Mouse (Mus musculus): ENCODE results near the gene Ptpn14. TPM values are rescaled to one million over a fixed set of nuclear protein-coding genes. Genes with fewer than 3 reads are reported as not detected.

The Ptpn14 gene
- 0.06 TPM for polyA plus RNA-seq (2017; shearing (Covaris generic))

DNA sequence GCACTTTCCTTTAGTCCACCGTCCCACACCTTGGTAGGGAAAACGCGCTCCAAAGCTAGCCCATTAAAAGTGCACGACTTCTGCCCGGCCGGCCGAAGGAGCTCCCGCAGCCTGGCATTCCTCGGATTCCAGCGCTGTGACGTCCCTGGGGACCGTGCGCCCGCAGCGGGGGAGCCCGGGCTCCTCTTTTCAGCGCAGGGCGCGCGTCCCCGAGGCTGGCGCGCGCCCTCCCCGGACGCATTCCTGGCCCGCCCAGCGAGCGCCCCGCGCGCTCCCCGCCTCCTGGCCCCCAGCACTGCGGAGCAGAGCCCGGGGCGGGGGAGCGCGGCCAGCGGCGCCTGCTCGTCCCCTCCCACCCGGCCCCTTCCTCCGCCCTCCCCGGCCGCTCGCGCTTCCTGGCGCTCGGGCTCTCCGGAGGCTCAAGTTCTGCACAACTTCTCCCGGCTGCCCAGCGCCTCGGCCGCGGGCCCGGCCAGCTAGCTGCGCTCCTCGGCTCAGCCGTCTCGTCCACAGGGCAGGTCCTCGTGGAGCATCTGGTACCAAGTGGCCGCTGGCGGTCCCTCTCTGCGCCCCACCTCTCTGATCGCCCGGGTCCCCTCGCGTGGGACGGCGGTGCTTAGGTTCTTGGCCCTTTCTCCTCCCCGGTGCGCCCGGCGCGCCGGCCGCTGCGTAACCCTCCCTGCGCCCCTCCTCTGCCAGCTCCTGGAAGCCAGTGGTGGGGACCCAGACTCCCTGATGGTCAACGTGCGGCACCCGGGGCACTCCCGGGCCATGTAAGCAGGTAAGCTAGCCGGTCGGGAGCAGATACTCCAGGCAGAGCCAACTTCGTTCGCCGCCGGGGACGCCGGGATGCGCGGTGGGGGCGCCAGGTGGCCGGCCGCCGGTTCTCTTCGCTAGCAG lies at the start of gene Ptpn14:
Gene Ptpn14 (plus strand): TSS at position 385 of the 900 bp plus-strand sequence.

DNA sequence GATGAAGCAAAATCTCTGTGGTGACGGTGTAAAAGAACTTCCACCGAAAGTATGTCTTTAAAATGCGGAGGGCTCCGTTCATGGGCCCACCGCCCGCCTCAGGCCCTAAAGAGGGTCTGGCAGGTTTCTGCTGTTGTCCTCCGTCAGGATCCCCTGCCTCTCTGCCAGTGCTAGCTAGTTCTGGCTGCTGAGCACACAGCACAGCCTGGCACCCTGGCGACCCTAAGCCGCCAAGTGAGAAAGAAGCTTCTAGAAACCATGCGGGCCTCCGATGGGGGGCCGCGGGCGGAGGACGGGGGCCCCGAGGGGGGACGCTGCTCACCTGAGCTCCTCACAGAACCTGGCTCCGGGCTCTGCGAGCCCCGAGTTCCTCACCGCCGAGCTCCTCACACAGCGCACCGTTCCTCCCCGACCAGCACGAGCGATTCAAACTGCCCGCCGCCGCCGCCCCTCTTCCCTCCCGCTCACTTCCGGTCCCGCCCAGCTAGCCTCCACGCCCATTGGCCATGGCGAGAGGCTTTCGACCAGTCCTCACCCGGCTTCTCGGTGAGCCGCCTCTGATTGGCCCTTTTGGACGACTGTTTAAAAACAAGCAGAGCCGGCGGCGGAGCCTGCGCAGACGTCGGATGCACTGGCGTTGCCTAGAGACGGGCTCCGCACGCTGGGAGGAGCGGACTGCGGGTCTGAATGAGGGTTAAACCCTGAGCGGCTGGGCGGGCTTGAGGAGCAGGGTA lies 40.2 kb upstream of the Ptpn14 start, which contains the start of gene Cenpf:
Gene Cenpf (minus strand): TSS at position 433 of the 734 bp plus-strand sequence.

DNA sequence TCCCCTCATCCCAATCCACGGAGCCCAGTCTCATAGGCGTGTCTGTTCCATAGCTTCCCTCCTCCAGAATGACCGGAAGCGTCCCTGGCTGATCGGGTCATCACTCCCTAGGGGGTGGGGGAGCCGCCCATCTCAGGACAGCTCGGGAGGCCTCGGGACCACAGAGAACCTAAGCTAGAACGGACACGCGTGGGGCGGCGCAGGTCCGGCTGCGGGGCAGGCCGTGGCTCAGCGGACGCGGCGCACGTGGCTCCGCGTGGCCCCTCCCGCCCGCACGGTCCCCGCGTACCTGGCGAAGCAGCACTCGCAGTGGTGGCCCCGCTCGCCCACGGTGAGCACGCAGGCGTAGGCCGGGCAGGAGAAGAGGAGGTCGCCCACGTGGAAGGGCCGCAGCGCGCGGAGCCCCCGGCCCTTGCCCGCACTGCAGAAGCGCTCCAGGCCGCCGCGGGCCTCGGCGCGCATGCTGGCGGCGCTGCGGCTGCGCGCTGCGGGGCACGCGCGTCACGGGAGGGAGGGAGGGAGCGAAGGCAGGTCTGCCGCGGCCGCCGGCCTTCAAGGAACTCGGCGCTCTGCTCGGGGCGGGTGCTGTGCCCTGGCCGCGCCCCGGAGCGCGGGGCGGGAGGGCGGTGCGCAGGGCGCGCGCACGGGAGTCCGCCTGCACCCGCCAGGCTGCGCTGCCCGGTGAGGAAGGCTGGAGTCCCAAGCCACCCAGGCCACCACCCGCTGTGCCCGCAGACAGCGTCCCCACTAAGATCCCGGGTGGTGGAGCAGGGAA lies 193.9 kb downstream of the Ptpn14 start, which contains the start of gene Smyd2:
Gene Smyd2 (minus strand): TSS at position 546 of the 775 bp plus-strand sequence.

Other genes starting within 250 kb of the Ptpn14 start
- 4.1 TPM for gene Cenpf, start 40.2 kb upstream of the Ptpn14 start, polyA plus RNA-seq (2017; shearing (Covaris generic))
- 9.7 TPM for gene Smyd2, start 194.1 kb downstream of the Ptpn14 start, polyA plus RNA-seq (2017; shearing (Covaris generic))